Mouse (Mus musculus): ENCODE measurements around the gene Yars. TPM values are rescaled to one million over a fixed set of nuclear protein-coding genes. Genes with fewer than 3 reads are reported as not detected.

Gene Yars
- 83.2 and 104 TPM in 2 replicates for polyA plus RNA-seq (2015; fragmentation: Nextera tagmentation; extraction: Ambion mirVana)

DNA sequence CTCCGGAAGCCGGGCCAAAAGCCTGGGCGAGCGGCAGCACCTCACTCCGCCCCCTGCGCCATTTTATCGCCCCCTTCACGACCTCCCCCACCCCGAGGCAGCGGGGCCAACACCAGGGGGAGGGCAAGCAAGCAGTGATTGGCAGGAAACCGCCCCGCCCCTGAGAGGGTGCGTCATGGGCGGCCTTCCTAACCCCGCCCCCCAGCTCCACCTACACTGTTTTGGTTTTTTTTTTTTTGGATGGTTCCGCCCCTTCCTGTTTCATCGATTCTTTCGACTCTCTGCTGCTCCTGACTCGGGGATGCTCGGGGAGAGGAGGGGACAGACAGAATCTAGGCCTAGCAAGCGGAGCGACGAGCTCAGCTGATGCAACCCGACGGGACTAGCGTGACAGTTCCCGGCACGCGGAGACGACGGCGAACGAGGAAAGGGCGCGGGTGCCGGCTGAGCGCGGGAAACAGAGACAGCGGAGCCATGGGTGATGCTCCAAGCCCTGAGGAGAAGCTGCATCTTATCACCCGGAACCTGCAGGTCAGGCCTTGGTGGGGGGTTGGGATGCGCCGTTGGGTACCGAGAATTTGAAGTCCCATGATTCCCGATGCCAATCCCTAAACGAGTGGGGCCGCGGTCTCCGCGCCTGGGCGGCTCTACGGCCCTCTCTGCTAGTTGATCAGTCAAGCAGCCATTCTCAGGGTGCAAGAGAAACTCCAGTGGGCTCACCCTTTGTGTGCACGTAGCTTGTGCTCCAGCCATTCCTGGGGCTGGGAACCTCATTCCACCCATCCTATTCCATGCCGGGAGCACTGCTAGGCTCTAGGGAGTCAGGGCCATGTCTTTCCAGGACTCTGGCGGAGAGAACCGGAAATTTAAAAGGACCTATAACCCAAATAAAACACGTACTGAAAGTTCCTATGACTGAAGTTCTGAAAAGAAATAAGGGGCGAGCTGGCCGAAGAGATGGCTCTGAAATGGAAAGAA is at the start of gene Yars, which contains the start of gene S100pbp:
TSS of gene Yars (plus strand) at position 219 of the 978 bp plus-strand sequence.
TSS of gene S100pbp (minus strand) at position 186 of the 978 bp plus-strand sequence.

DNA sequence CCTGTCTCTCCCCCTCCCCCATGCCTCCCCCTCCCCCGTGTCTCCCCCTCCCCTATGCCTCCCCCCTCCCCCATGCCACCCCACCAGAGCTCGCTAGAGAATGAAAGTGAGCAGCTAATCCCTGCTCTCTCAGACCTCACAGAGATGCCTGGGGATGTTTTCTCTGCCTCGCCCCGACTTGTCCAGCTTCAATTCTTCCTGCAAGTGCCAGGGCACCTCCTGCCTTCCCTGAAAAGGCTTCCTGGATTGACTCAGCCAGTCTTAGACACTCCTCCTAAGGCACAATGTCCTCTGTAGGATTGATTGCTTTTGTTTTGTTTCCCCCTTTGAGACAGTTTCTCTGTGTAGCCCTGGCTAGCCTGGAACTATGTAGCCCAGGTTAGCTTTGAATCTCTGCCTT is 71.6 kb downstream of the Yars start, which contains the start of gene C77080:
TSS of gene C77080 (minus strand) at position 209 of the 400 bp plus-strand sequence.

Other genes starting within 250 kb of the Yars start
- 28.9 and 29.5 TPM in 2 replicates for gene Azin2, start 227.3 kb upstream of the Yars start, polyA plus RNA-seq (2015; fragmentation: Nextera tagmentation; extraction: Ambion mirVana)
- 67.9 and 71.0 TPM in 2 replicates for gene Ak2, start 197.8 kb upstream of the Yars start, polyA plus RNA-seq (2015; fragmentation: Nextera tagmentation; extraction: Ambion mirVana)
- 38.3 and 38.7 TPM in 2 replicates for gene Rnf19b, start 131.5 kb upstream of the Yars start, polyA plus RNA-seq (2015; fragmentation: Nextera tagmentation; extraction: Ambion mirVana)
- 0.28 and 0.37 TPM in 2 replicates for gene Tmem54, start 84.2 kb upstream of the Yars start, polyA plus RNA-seq (2015; fragmentation: Nextera tagmentation; extraction: Ambion mirVana)
- 234 and 265 TPM in 2 replicates for gene Hpca, start 67.7 kb upstream of the Yars start, polyA plus RNA-seq (2015; fragmentation: Nextera tagmentation; extraction: Ambion mirVana)
- 45.9 and 59.1 TPM in 2 replicates for gene Fndc5, start 52.8 kb upstream of the Yars start, polyA plus RNA-seq (2015; fragmentation: Nextera tagmentation; extraction: Ambion mirVana)
- gene S100pbp, start within 50 bp of the Yars start, polyA plus RNA-seq (2015; fragmentation: Nextera tagmentation; extraction: Ambion mirVana): 13.1 TPM in 2 replicates
- 4.8 and 5.7 TPM in 2 replicates for gene C77080, start 71.6 kb downstream of the Yars start, polyA plus RNA-seq (2015; fragmentation: Nextera tagmentation; extraction: Ambion mirVana)
- 3.4 TPM in 2 replicates for gene Sync, start 97.9 kb downstream of the Yars start, polyA plus RNA-seq (2015; fragmentation: Nextera tagmentation; extraction: Ambion mirVana)
- 186 and 200 TPM in 2 replicates for gene Rbbp4, start 145.6 kb downstream of the Yars start, polyA plus RNA-seq (2015; fragmentation: Nextera tagmentation; extraction: Ambion mirVana)
- gene Zbtb8os, start 145.9 kb downstream of the Yars start, polyA plus RNA-seq (2015; fragmentation: Nextera tagmentation; extraction: Ambion mirVana): 21.0 and 23.1 TPM in 2 replicates
- 14.9 and 16.7 TPM in 2 replicates for gene Zbtb8a, start 188.4 kb downstream of the Yars start, polyA plus RNA-seq (2015; fragmentation: Nextera tagmentation; extraction: Ambion mirVana)